Mouse (Mus musculus) liver, adult 2 months (tissue): ENCODE results near the gene Nbr1.

Source experiments
- CTCF ChIP-seq: fragments of 200-500 bp; IDR thresholded peaks from 2 replicates; pipeline ENCODE4 v1.5.1; 2011; ENCODE audit warnings: low read depth, low read length, control low read depth
- POLR2A ChIP-seq: fragments of 200-500 bp; IDR thresholded peaks from 2 replicates; pipeline ENCODE4 v1.6.1; 2011; ENCODE audit warnings: low read length, control low read depth; ENCODE audit not compliant: insufficient read depth; ENCODE audit errors: extremely low read depth

DNA sequence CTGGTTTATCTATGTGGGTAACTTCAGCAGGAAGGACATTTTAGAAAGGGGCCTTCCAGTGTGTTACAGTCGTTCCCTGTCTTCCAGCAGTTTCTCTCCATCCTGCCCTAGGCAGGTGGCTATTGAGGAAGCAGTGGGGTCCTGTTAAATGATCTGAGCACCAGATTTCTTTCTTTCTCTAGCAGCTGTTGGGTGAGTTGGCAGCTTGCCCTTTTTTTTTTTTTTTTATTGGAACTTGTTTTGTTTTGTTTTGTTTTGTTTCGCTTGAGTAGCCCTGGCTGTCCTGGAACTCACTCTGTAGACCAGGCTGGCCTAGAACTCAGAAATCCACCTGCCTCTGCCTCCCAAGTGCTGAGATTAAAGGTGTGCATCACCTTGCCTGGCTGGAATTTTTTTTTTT, 5.0 kb downstream of the Nbr1 start:
- TF ChIP-seq CTCF: no peak
- no peak for TF ChIP-seq POLR2A
